Mouse (Mus musculus): ENCODE data around the gene R3hdml. TPM values are rescaled to one million over a fixed set of nuclear protein-coding genes. Genes with fewer than 3 reads are reported as not detected.
"Not testable (repeated sequence)": the region's sequence is repeated elsewhere in the genome, so short reads cannot be mapped to it uniquely, and the experiment has no call there.

R3hdml gene
- polyA plus RNA-seq (2016; fragmentation: Nextera tagmentation; extraction: Ambion mirVana) = not detected in 2 replicates

- no peak for DNase-seq (ENCODE audit: low spot score)
- H3K4me1 ChIP-seq = no peaks in the 10 kb centered on the region
- H3K27ac ChIP-seq = no peak within 1 kb of the TSS
- H3K4me3 ChIP-seq = no peak within 1 kb of the TSS
- H3K9me3 ChIP-seq (replicated peaks) = no peaks in the 10 kb centered on the region
- H3K36me3 ChIP-seq = no peaks in the 10 kb centered on the region
- 0 out of 2 replicates have a peak, but pooled peaks cover 13% of the 10 kb centered on the region for H3K27me3 ChIP-seq (ENCODE audit: low read depth, poor library complexity, severe bottlenecking)
- whole genome bisulfite sequencing = 73% methylated on average over 5 of the region's 5 CpGs
Observed at GRCm38 (mm10) chr2:163492018-163492417, at the start of gene R3hdml. TSS of gene R3hdml (plus strand) at chr2:163492318.

- peaks cover 20% of the 10 kb centered on the region for H3K27me3 ChIP-seq (ENCODE audit: low read depth, poor library complexity, severe bottlenecking)
- DNase-seq (ENCODE audit: low spot score) = no peak
- no peak overlapping the region for H3K4me3 ChIP-seq
- no peaks in the 10 kb centered on the region for H3K9me3 ChIP-seq (replicated peaks)
- H3K27ac ChIP-seq = no peak overlapping the region
- H3K4me1 ChIP-seq = peaks cover 4% of the 10 kb centered on the region
- no peaks in the 10 kb centered on the region for H3K36me3 ChIP-seq
- 63% methylated on average over 6 of the region's 6 CpGs for WGBS
Observed at GRCm38 (mm10) chr2:163443543-163443942, 48.6 kb upstream of the R3hdml start.

GRCm38 (mm10) chr2:163444017-163444416 is 48.1 kb upstream of the R3hdml start:
- no peak overlapping the region for H3K27ac ChIP-seq
- H3K36me3 ChIP-seq = no peaks in the 10 kb centered on the region
- no peak overlapping the region for H3K4me3 ChIP-seq
- H3K4me1 ChIP-seq = no peaks in the 10 kb centered on the region
- H3K9me3 ChIP-seq (replicated peaks) = no peaks in the 10 kb centered on the region
- WGBS = 67% methylated on average over 7 of the region's 7 CpGs
- peaks cover 15% of the 10 kb centered on the region for H3K27me3 ChIP-seq (ENCODE audit: low read depth, poor library complexity, severe bottlenecking)
- no peak for DNase-seq (ENCODE audit: low spot score)

- WGBS = 83% methylated on average over 12 of the region's 12 CpGs
- H3K9me3 ChIP-seq (replicated peaks) = no peaks in the 10 kb centered on the region
- H3K36me3 ChIP-seq = no peaks in the 10 kb centered on the region
- H3K4me3 ChIP-seq = no peak overlapping the region
- H3K4me1 ChIP-seq = no peaks in the 10 kb centered on the region
- no peak for DNase-seq (ENCODE audit: low spot score)
- no peaks in the 10 kb centered on the region for H3K27me3 ChIP-seq (ENCODE audit: low read depth, poor library complexity, severe bottlenecking)
- H3K27ac ChIP-seq = no peak overlapping the region
Observed at GRCm38 (mm10) chr2:163447375-163447774, 44.7 kb upstream of the R3hdml start.

- no peaks in the 10 kb centered on the region for H3K27me3 ChIP-seq (ENCODE audit: low read depth, poor library complexity, severe bottlenecking)
- 66% methylated on average over 3 of the region's 3 CpGs for WGBS
Observed at GRCm38 (mm10) chr2:163449276-163449675, 42.8 kb upstream of the R3hdml start.

GRCm38 (mm10) chr2:163450668-163451295 is 41.3 kb upstream of the R3hdml start:
- Histone ChIP-seq H3K4me3 (no peak overlapping the region), H3K36me3 (no peaks in the 10 kb centered on the region), H3K27me3 (ENCODE audit: low read depth, poor library complexity, severe bottlenecking) (no peaks in the 10 kb centered on the region), H3K27ac (no peak overlapping the region), H3K9me3 (replicated peaks) (no peaks in the 10 kb centered on the region), H3K4me1 (no peaks in the 10 kb centered on the region)
- no peak for DNase-seq (ENCODE audit: low spot score)
- 85% methylated on average over 6 of the region's 6 CpGs for WGBS

More at GRCm38 (mm10) chr2:163449276-163449675, 42.8 kb upstream of the R3hdml start:
- no peaks in the 10 kb centered on the region for H3K36me3 ChIP-seq
- no peak overlapping the region for H3K4me3 ChIP-seq
- H3K27ac ChIP-seq = no peak overlapping the region
- H3K4me1 ChIP-seq = no peaks in the 10 kb centered on the region
- DNase-seq (ENCODE audit: low spot score) = no peak
- H3K9me3 ChIP-seq (replicated peaks) = no peaks in the 10 kb centered on the region

GRCm38 (mm10) chr2:163452738-163453137 is 39.4 kb upstream of the R3hdml start:
- H3K27ac ChIP-seq = no peak overlapping the region
- no peaks in the 10 kb centered on the region for H3K4me1 ChIP-seq
- H3K4me3 ChIP-seq = no peak overlapping the region
- H3K27me3 ChIP-seq (ENCODE audit: low read depth, poor library complexity, severe bottlenecking) = peaks cover 2% of the 10 kb centered on the region
- no peaks in the 10 kb centered on the region for H3K36me3 ChIP-seq
- 91% methylated on average over 6 of the region's 6 CpGs for WGBS
- no peak for DNase-seq (ENCODE audit: low spot score)
- H3K9me3 ChIP-seq (replicated peaks) = no peaks in the 10 kb centered on the region

- DNase-seq (ENCODE audit: low spot score) = no peak
- no peak overlapping the region for H3K4me3 ChIP-seq
- H3K27ac ChIP-seq = no peak overlapping the region
- H3K4me1 ChIP-seq = no peaks in the 10 kb centered on the region
- no peaks in the 10 kb centered on the region for H3K9me3 ChIP-seq (replicated peaks)
- H3K27me3 ChIP-seq (ENCODE audit: low read depth, poor library complexity, severe bottlenecking) = peaks cover 9% of the 10 kb centered on the region
- H3K36me3 ChIP-seq = no peaks in the 10 kb centered on the region
- 88% methylated on average over 13 of the region's 13 CpGs for WGBS
Observed at GRCm38 (mm10) chr2:163453378-163453777, 38.7 kb upstream of the R3hdml start.

GRCm38 (mm10) chr2:163458539-163459265 is 33.4 kb upstream of the R3hdml start:
- Histone ChIP-seq H3K27me3 (ENCODE audit: low read depth, poor library complexity, severe bottlenecking) (peaks cover 26% of the 10 kb centered on the region), H3K36me3 (no peaks in the 10 kb centered on the region), H3K9me3 (replicated peaks) (no peaks in the 10 kb centered on the region), H3K4me3 (no peak overlapping the region), H3K4me1 (no peaks in the 10 kb centered on the region), H3K27ac (no peak overlapping the region)
- no peak for DNase-seq (ENCODE audit: low spot score)
- WGBS = 51% methylated on average over 27 of the region's 27 CpGs

GRCm38 (mm10) chr2:163459380-163459779 is 32.7 kb upstream of the R3hdml start:
- DNase-seq (ENCODE audit: low spot score) = no peak
- 46% methylated on average over 10 of the region's 10 CpGs for WGBS
- H3K27ac ChIP-seq = no peak overlapping the region

GRCm38 (mm10) chr2:163460622-163461021 is 31.5 kb upstream of the R3hdml start:
- Histone ChIP-seq H3K36me3 (no peaks in the 10 kb centered on the region), H3K4me3 (no peak overlapping the region), H3K27me3 (ENCODE audit: low read depth, poor library complexity, severe bottlenecking) (peaks cover 26% of the 10 kb centered on the region), H3K27ac (no peak overlapping the region), H3K9me3 (replicated peaks) (no peaks in the 10 kb centered on the region), H3K4me1 (no peaks in the 10 kb centered on the region)
- 89% methylated on average over 8 of the region's 8 CpGs for WGBS
- no peak for DNase-seq (ENCODE audit: low spot score)

More at GRCm38 (mm10) chr2:163459380-163459779, 32.7 kb upstream of the R3hdml start:
- no peaks in the 10 kb centered on the region for H3K4me1 ChIP-seq
- peaks cover 26% of the 10 kb centered on the region for H3K27me3 ChIP-seq (ENCODE audit: low read depth, poor library complexity, severe bottlenecking)
- no peaks in the 10 kb centered on the region for H3K9me3 ChIP-seq (replicated peaks)
- H3K4me3 ChIP-seq = no peak overlapping the region
- no peaks in the 10 kb centered on the region for H3K36me3 ChIP-seq

- peaks cover 26% of the 10 kb centered on the region for H3K27me3 ChIP-seq (ENCODE audit: low read depth, poor library complexity, severe bottlenecking)
- H3K27ac ChIP-seq; H3K36me3 ChIP-seq; DNase-seq (ENCODE audit: low spot score); H3K9me3 ChIP-seq (replicated peaks); H3K4me3 ChIP-seq; H3K4me1 ChIP-seq: not testable (repeated sequence)
- 95% methylated on average over 9 of the region's 9 CpGs for WGBS
Observed at GRCm38 (mm10) chr2:163461307-163461706, 30.8 kb upstream of the R3hdml start.

GRCm38 (mm10) chr2:163462386-163462785 is 29.7 kb upstream of the R3hdml start:
- Histone ChIP-seq H3K27me3 (ENCODE audit: low read depth, poor library complexity, severe bottlenecking) (peaks cover 26% of the 10 kb centered on the region), H3K27ac (no peak overlapping the region), H3K4me3 (no peak overlapping the region), H3K36me3 (0 out of 2 replicates have a peak, but pooled peaks cover 2% of the 10 kb centered on the region), H3K9me3 (replicated peaks) (no peaks in the 10 kb centered on the region), H3K4me1 (no peaks in the 10 kb centered on the region)
- no peak for DNase-seq (ENCODE audit: low spot score)
- 81% methylated on average over 5 of the region's 5 CpGs for WGBS

Data from limb, embryonic 10.5 days (tissue).